Mouse (Mus musculus) liver, postnatal 0 days (tissue): ENCODE measurements around the gene Gm10447.

Experiments
- CTCF ChIP-seq: sonication (generic); IDR thresholded peaks from 2 replicates; pipeline ENCODE4 v1.5.1; 2016; ENCODE audit warnings: antibody characterized with exemption, low read depth
- EP300 ChIP-seq: IDR thresholded peaks from 2 replicates; pipeline ENCODE4 v1.6.1; 2016; ENCODE audit warnings: antibody characterized with exemption, low read depth, mild to moderate bottlenecking

DNA sequence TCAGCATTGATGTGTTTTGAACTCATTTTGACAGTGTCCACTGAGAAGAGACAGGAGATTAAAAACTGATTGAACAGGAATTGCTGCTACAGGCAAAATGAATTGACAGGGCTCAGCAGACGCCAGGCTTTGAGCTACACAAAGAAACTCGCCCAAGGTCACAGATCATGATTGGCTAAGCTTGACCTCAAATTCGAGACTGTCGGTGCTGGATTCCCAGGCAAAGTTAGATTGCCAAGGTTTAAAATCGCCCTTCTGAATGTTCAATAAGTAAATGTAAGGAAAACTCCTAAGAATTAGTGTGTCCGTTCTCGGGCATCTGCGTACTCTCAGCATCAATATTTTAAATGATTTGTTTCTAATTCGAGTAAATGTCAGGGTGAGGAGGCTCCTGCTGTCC is 32.5 kb upstream of the Gm10447 start:
- TF ChIP-seq CTCF (no peak), EP300 (no peak)
